Mouse (Mus musculus): ENCODE data around the gene Cbarp. TPM values are rescaled to one million over a fixed set of nuclear protein-coding genes. Genes with fewer than 3 reads are reported as not detected.

Gene Cbarp
- 5.1 and 5.5 TPM in 2 replicates for polyA plus RNA-seq (2015; fragmentation: Nextera tagmentation; extraction: Ambion mirVana)

GRCm38 (mm10) chr10:80140666-80141035 lies at the start of gene Cbarp:
Cbarp (minus strand) TSS chr10:80140835.
- WGBS = 76% methylated on average over 10 of the region's 10 CpGs
- TF ChIP-seq CTCF (IDR thresholded peaks at IDR 0.05) (no peak), EP300 (IDR thresholded peaks at IDR 0.05) (no peak)
- H3K9ac ChIP-seq (replicated peaks; ENCODE audit: low read depth) = peak within 1 kb of the TSS; percentile 23; the same call in 1 of the 2 replicates
- DNase-seq (ENCODE audit: low spot score) = no peak
- peaks cover 16% of the 10 kb centered on the region; the same call in 1 of the 2 replicates for H3K4me1 ChIP-seq (ENCODE audit: insufficient read depth, low read depth, low read length)
- peak within 1 kb of the TSS; percentile 82 for H3K27ac ChIP-seq (ENCODE audit: low read length)
- ATAC-seq = no peak
- peaks cover 15% of the 10 kb centered on the region for H3K27me3 ChIP-seq (replicated peaks; ENCODE audit: insufficient read depth, low read length)
- peak within 1 kb of the TSS; percentile 87 for H3K4me2 ChIP-seq (replicated peaks; ENCODE audit: low read depth, low read length)
- peak within 1 kb of the TSS; percentile 26 for H3K4me3 ChIP-seq (ENCODE audit: low read depth, low read length)
- H3K9me3 ChIP-seq (ENCODE audit: low read length) = no peaks in the 10 kb centered on the region
- no peaks in the 10 kb centered on the region for H3K36me3 ChIP-seq (ENCODE audit: insufficient read depth, low read length)

- H3K4me3 ChIP-seq (ENCODE audit: low read depth, low read length) = peak overlapping the region; percentile 37
- H3K9ac ChIP-seq (replicated peaks; ENCODE audit: low read depth) = no peak overlapping the region
- no peak for DNase-seq (ENCODE audit: low spot score)
- H3K36me3 ChIP-seq (ENCODE audit: insufficient read depth, low read length) = no peaks in the 10 kb centered on the region
- no peak overlapping the region for H3K27ac ChIP-seq (ENCODE audit: low read length)
- TF ChIP-seq CTCF (IDR thresholded peaks at IDR 0.05) = no peak
- no peak for TF ChIP-seq EP300 (IDR thresholded peaks at IDR 0.05)
- H3K4me2 ChIP-seq (replicated peaks; ENCODE audit: low read depth, low read length) = peak overlapping the region; percentile 64
- WGBS = 16% methylated on average over 21 of the region's 21 CpGs
- ATAC-seq = no peak
- H3K4me1 ChIP-seq (ENCODE audit: insufficient read depth, low read depth, low read length) = no peaks in the 10 kb centered on the region; the same call in 1 of the 2 replicates
- no peaks in the 10 kb centered on the region for H3K9me3 ChIP-seq (ENCODE audit: low read length)
- peaks cover 20% of the 10 kb centered on the region for H3K27me3 ChIP-seq (replicated peaks; ENCODE audit: insufficient read depth, low read length)
These were observed 49.4 kb upstream of the Cbarp start for GRCm38 (mm10) chr10:80189999-80190398.

- H3K4me1 ChIP-seq (ENCODE audit: insufficient read depth, low read depth, low read length) = no peaks in the 10 kb centered on the region; the same call in 1 of the 2 replicates
- TF ChIP-seq CTCF (IDR thresholded peaks at IDR 0.05) (no peak), EP300 (IDR thresholded peaks at IDR 0.05) (no peak)
- WGBS = 82% methylated on average over 15 of the region's 15 CpGs
- no peak overlapping the region for H3K4me2 ChIP-seq (replicated peaks; ENCODE audit: low read depth, low read length)
- H3K27me3 ChIP-seq (replicated peaks; ENCODE audit: insufficient read depth, low read length) = peaks cover 20% of the 10 kb centered on the region
- H3K9me3 ChIP-seq (ENCODE audit: low read length) = no peaks in the 10 kb centered on the region
- DNase-seq (ENCODE audit: low spot score) (no peak), ATAC-seq (no peak)
- H3K36me3 ChIP-seq (ENCODE audit: insufficient read depth, low read length) = no peaks in the 10 kb centered on the region
- H3K27ac ChIP-seq (ENCODE audit: low read length) = no peak overlapping the region
- no peak overlapping the region for H3K9ac ChIP-seq (replicated peaks; ENCODE audit: low read depth)
- H3K4me3 ChIP-seq (ENCODE audit: low read depth, low read length) = no peak overlapping the region
These were observed 47.9 kb upstream of the Cbarp start for GRCm38 (mm10) chr10:80188453-80189024.

GRCm38 (mm10) chr10:80187739-80188138 lies 47.1 kb upstream of the Cbarp start:
- WGBS = 91% methylated on average over 10 of the region's 10 CpGs
- Histone ChIP-seq H3K27ac (ENCODE audit: low read length) (no peak overlapping the region), H3K4me3 (ENCODE audit: low read depth, low read length) (no peak overlapping the region), H3K9me3 (ENCODE audit: low read length) (no peaks in the 10 kb centered on the region), H3K27me3 (replicated peaks; ENCODE audit: insufficient read depth, low read length) (peaks cover 20% of the 10 kb centered on the region), H3K36me3 (ENCODE audit: insufficient read depth, low read length) (no peaks in the 10 kb centered on the region), H3K4me2 (replicated peaks; ENCODE audit: low read depth, low read length) (no peak overlapping the region), H3K4me1 (ENCODE audit: insufficient read depth, low read depth, low read length) (no peaks in the 10 kb centered on the region; the same call in 1 of the 2 replicates), H3K9ac (replicated peaks; ENCODE audit: low read depth) (no peak overlapping the region)
- no peak for TF ChIP-seq EP300 (IDR thresholded peaks at IDR 0.05)
- no peak for TF ChIP-seq CTCF (IDR thresholded peaks at IDR 0.05)
- ATAC-seq (no peak), DNase-seq (ENCODE audit: low spot score) (no peak)

- H3K4me3 ChIP-seq (ENCODE audit: low read depth, low read length) = no peak overlapping the region
- ATAC-seq (no peak), DNase-seq (ENCODE audit: low spot score) (no peak)
- no peaks in the 10 kb centered on the region for H3K36me3 ChIP-seq (ENCODE audit: insufficient read depth, low read length)
- WGBS = 61% methylated on average over 27 of the region's 27 CpGs
- no peak for TF ChIP-seq CTCF (IDR thresholded peaks at IDR 0.05)
- no peak for TF ChIP-seq EP300 (IDR thresholded peaks at IDR 0.05)
- peaks cover 20% of the 10 kb centered on the region for H3K27me3 ChIP-seq (replicated peaks; ENCODE audit: insufficient read depth, low read length)
- no peak overlapping the region for H3K27ac ChIP-seq (ENCODE audit: low read length)
- H3K4me1 ChIP-seq (ENCODE audit: insufficient read depth, low read depth, low read length) = no peaks in the 10 kb centered on the region; the same call in 1 of the 2 replicates
- H3K9ac ChIP-seq (replicated peaks; ENCODE audit: low read depth) = no peak overlapping the region
- no peaks in the 10 kb centered on the region for H3K9me3 ChIP-seq (ENCODE audit: low read length)
- no peak overlapping the region for H3K4me2 ChIP-seq (replicated peaks; ENCODE audit: low read depth, low read length)
These were observed 46.0 kb upstream of the Cbarp start for GRCm38 (mm10) chr10:80186649-80187048.

GRCm38 (mm10) chr10:80182547-80182946 lies 41.9 kb upstream of the Cbarp start:
- no peaks in the 10 kb centered on the region for H3K4me1 ChIP-seq (ENCODE audit: insufficient read depth, low read depth, low read length)
- TF ChIP-seq CTCF (IDR thresholded peaks at IDR 0.05) = no peak
- no peak for TF ChIP-seq EP300 (IDR thresholded peaks at IDR 0.05)
- no peak for DNase-seq (ENCODE audit: low spot score)
- H3K9ac ChIP-seq (replicated peaks; ENCODE audit: low read depth) = no peak overlapping the region
- H3K4me2 ChIP-seq (replicated peaks; ENCODE audit: low read depth, low read length) = no peak overlapping the region
- ATAC-seq = no peak
- peaks cover 4% of the 10 kb centered on the region; the same call in 1 of the 2 replicates for H3K27me3 ChIP-seq (replicated peaks; ENCODE audit: insufficient read depth, low read length)
- no peak overlapping the region for H3K27ac ChIP-seq (ENCODE audit: low read length)
- H3K36me3 ChIP-seq (ENCODE audit: insufficient read depth, low read length) = no peaks in the 10 kb centered on the region
- 86% methylated on average over 7 of the region's 7 CpGs for WGBS
- no peak overlapping the region for H3K4me3 ChIP-seq (ENCODE audit: low read depth, low read length)
- H3K9me3 ChIP-seq (ENCODE audit: low read length) = no peaks in the 10 kb centered on the region

Data from lung, postnatal 0 days (tissue).